Mouse (Mus musculus): ENCODE measurements around the gene Usp45. TPM values are rescaled to one million over a fixed set of nuclear protein-coding genes. Genes with fewer than 3 reads are reported as not detected.
A peak's percentile ranks its signal among the peaks of the same experiment; 100 is the strongest.

The Usp45 gene
- total RNA-seq, 1 experiment from 2014 or later = 21.6 TPM

- no peak for DNase-seq
These were observed 22.9 kb downstream of the Usp45 start for GRCm38 (mm10) chr4:21789836-21790235.

GRCm38 (mm10) chr4:21793631-21794030 lies 26.7 kb downstream of the Usp45 start:
- no peak for DNase-seq

GRCm38 (mm10) chr4:21801013-21801412 lies 34.1 kb downstream of the Usp45 start:
- no peak for DNase-seq

- DNase-seq = no peak
These were observed 34.7 kb downstream of the Usp45 start for GRCm38 (mm10) chr4:21801620-21802019.

GRCm38 (mm10) chr4:21807204-21807603 lies 40.2 kb downstream of the Usp45 start:
- no peak for DNase-seq

- no peak for DNase-seq
These were observed 43.7 kb downstream of the Usp45 start for GRCm38 (mm10) chr4:21810608-21811007.

- no peak for DNase-seq
These were observed 45.7 kb downstream of the Usp45 start for GRCm38 (mm10) chr4:21812635-21813034.

GRCm38 (mm10) chr4:21814029-21814428 lies 47.1 kb downstream of the Usp45 start:
- DNase-seq = no peak

- peak; percentile 22 for DNase-seq
These were observed 59.7 kb downstream of the Usp45 start for GRCm38 (mm10) chr4:21826616-21827015.

- DNase-seq = no peak
These were observed 65.9 kb downstream of the Usp45 start for GRCm38 (mm10) chr4:21832844-21833243.

GRCm38 (mm10) chr4:21847481-21848286 lies 80.7 kb downstream of the Usp45 start, which contains the start of gene Pnisr:
Pnisr (plus strand) TSS chr4:21847583.
- peak; percentile 95 for DNase-seq

- DNase-seq = peak; percentile 94
These were observed 81.3 kb downstream of the Usp45 start for GRCm38 (mm10) chr4:21848287-21848630.

- DNase-seq = no peak
These were observed 90.5 kb downstream of the Usp45 start for GRCm38 (mm10) chr4:21857481-21857880.

- DNase-seq = no peak
These were observed 98.3 kb downstream of the Usp45 start for GRCm38 (mm10) chr4:21865226-21865625.

GRCm38 (mm10) chr4:21878776-21879175 lies 111.8 kb downstream of the Usp45 start:
- DNase-seq = no peak

- DNase-seq = peak; percentile 83
These were observed 112.7 kb downstream of the Usp45 start, which contains the start of gene Coq3 for GRCm38 (mm10) chr4:21879565-21880220. Coq3 (plus strand) TSS chr4:21879673.

GRCm38 (mm10) chr4:21882806-21883205 lies 115.8 kb downstream of the Usp45 start:
- DNase-seq = no peak

- DNase-seq = no peak
These were observed 118.9 kb downstream of the Usp45 start for GRCm38 (mm10) chr4:21885831-21886230.

Other genes starting within 250 kb of the Usp45 start
- not detected in 2 replicates for gene Prdm13, start 81.2 kb upstream of the Usp45 start, total RNA-seq (2021)
- 19.8 and 23.9 TPM in 2 replicates for gene Ccnc, start 39.5 kb upstream of the Usp45 start, total RNA-seq (2021)
- gene Tstd3, start 56 bp downstream of the Usp45 start, total RNA-seq (2021) = 8.8 and 14.8 TPM in 2 replicates
- 158 and 164 TPM in 2 replicates for gene Pnisr, start 80.4 kb downstream of the Usp45 start, total RNA-seq (2021)
- gene Coq3, start 112.5 kb downstream of the Usp45 start, total RNA-seq (2021) = 17.4 and 20.0 TPM in 2 replicates
- gene Faxc, start 164.2 kb downstream of the Usp45 start, total RNA-seq (2021) = 4.8 and 5.4 TPM in 2 replicates